Mouse (Mus musculus) heart, postnatal 0 days (tissue): ENCODE measurements around the gene Mms22l.
A peak's percentile ranks its signal among the peaks of the same experiment; 100 is the strongest.

Experiments used
- CTCF ChIP-seq: IDR thresholded peaks from 2 replicates; pipeline ENCODE4 v1.5.1; 2016; ENCODE audit warnings: antibody characterized with exemption, control low read depth, low read depth
- EP300 ChIP-seq: IDR thresholded peaks from 2 replicates; pipeline ENCODE4 v1.6.1; 2016; ENCODE audit warnings: antibody characterized with exemption, low read depth

DNA sequence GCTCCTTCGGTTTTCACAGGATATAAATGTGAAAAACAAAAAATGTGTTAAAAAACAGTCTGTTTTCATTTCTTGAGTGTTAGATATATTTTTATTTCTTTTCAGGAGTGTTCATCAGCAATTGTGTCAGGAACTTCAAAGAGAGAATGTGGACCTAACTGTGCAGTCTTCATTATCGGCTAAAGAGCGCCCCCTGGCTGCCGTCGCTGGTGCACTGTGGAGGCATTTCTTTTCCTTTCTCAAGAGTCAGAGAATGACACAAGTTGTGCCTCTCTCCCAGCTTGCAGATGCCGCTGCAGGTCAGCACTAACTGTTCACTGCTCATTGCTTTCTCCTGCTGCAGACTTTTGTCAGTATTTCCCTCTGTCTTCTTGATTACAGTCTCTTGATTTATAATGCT, 78.0 kb downstream of the Mms22l start:
- TF ChIP-seq CTCF (peak; percentile 83), EP300 (no peak)
